Mouse (Mus musculus) Patski (cell line): ENCODE measurements around the gene Ms4a2. TPM values are rescaled to one million over a fixed set of nuclear protein-coding genes. Genes with fewer than 3 reads are reported as not detected.
A peak's percentile ranks its signal among the peaks of the same experiment; 100 is the strongest.

ENCODE experiments used
- ATAC-seq: fragments of 100-300 bp; one replicate; pipeline ENCODE4 v1.8.0; 2021
- CTCF ChIA-PET: fragments of 350-600 bp; sonication (Branson Sonifier 250); formaldehyde crosslinking; loops from one replicate; lab custom pipeline; 2022; ENCODE audit warnings: inconsistent platforms; lab: Charles Lee
- POLR2A ChIA-PET: fragments of 350-600 bp; sonication (Branson Sonifier 250); formaldehyde crosslinking; loops from one replicate; lab custom pipeline; 2022; ENCODE audit warnings: antibody characterized with exemption, inconsistent platforms; lab: Charles Lee
- DNase-seq: peaks from one replicate; pipeline ENCODE4 v3.0.0-alpha.2; 2011; ENCODE audit warnings: low read depth, low spot score
- H3K27me3 ChIP-seq: fragments of 371-371 bp; one replicate; pipeline ENCODE4 v1.5.1; 2021
- CTCF ChIP-seq: fragments of 100-300 bp; IDR thresholded peaks from one replicate; pipeline ENCODE4 v1.5.1; 2021
- in situ Hi-C: fragments of 300-500 bp; cut with MboI; formaldehyde crosslinking; loops from 3 replicates; pipeline ENCODE4 v1.11.1; 2018; ENCODE audit warnings: low pct_unique_long_range_greater_than_20kb, mixed read lengths
- polyA plus RNA-seq: library from polyadenylated mRNA; unstranded; gene quantifications from one replicate; pipeline ENCODE4 v1.2.3, GENCODE M21; 2021

Gene Ms4a2
- polyA plus RNA-seq, 1 experiment from 2014 or later = 89.6 TPM

- no peak for TF ChIP-seq CTCF
- ATAC-seq = peak; percentile 84
- ChIA-PET POLR2A (interaction anchor here (0.5 to 0.6 kb wide), 2 partner anchors 15 to 100 kb away, joined by 3 read pairs; no protein-coding TSS in a partner anchor), CTCF (interaction anchor here (0.8 to 2.4 kb wide), 2 partner anchors 12 to 18 kb away, joined by 3 to 6 read pairs; no protein-coding TSS in a partner anchor)
- in situ Hi-C loops = no loop called here
- DNase-seq = no peak
- no peaks in the 10 kb centered on the region for H3K27me3 ChIP-seq
Measured at GRCm38 (mm10) chr19:11625231-11625630, 1.7 kb upstream of the Ms4a2 start.

GRCm38 (mm10) chr19:11624800-11625199 is 1.3 kb upstream of the Ms4a2 start:
- CTCF ChIA-PET = interaction anchor here (1.3 to 2.4 kb wide), 3 partner anchors 13 to 143 kb away, joined by 3 to 6 read pairs (median 4); no protein-coding TSS in a partner anchor
- in situ Hi-C loops = no loop called here
- ATAC-seq (peak; percentile 58), DNase-seq (no peak)
- H3K27me3 ChIP-seq = no peaks in the 10 kb centered on the region
- TF ChIP-seq CTCF = no peak
- POLR2A ChIA-PET = interaction anchor here (0.5 kb wide), 1 partner anchor 15 kb away, joined by 3 read pairs; no protein-coding TSS in a partner anchor

GRCm38 (mm10) chr19:11617983-11618382 is 5.5 kb downstream of the Ms4a2 start:
- no peaks in the 10 kb centered on the region for H3K27me3 ChIP-seq
- CTCF ChIA-PET = no interaction called here
- no peak for DNase-seq
- in situ Hi-C loops = no loop called here
- ATAC-seq = no peak
- POLR2A ChIA-PET = no interaction called here
- no peak for TF ChIP-seq CTCF

GRCm38 (mm10) chr19:11614805-11615204 is 8.7 kb downstream of the Ms4a2 start:
- in situ Hi-C loops = no loop called here
- ChIA-PET POLR2A (interaction anchor here (1.4 kb wide), 1 partner anchor 155 kb away, joined by 3 read pairs; the partner anchor contains the start of gene Mrpl16), CTCF (interaction anchor here (1.0 to 3.9 kb wide), 6 partner anchors 9 to 154 kb away, joined by 3 to 22 read pairs (median 6); partner anchors contain the start of genes Gif, Mrpl16 and Ms4a2)
- no peaks in the 10 kb centered on the region for H3K27me3 ChIP-seq
- TF ChIP-seq CTCF = no peak
- ATAC-seq (no peak), DNase-seq (no peak)

- DNase-seq (no peak), ATAC-seq (no peak)
- TF ChIP-seq CTCF = no peak
- in situ Hi-C loops = no loop called here
- CTCF ChIA-PET = interaction anchor here (0.7 to 3.9 kb wide), 8 partner anchors 10 to 206 kb away, joined by 3 to 22 read pairs (median 4); partner anchors contain the start of genes Gif, Mrpl16, Ms4a2 and Stx3
- H3K27me3 ChIP-seq = no peaks in the 10 kb centered on the region
- POLR2A ChIA-PET = interaction anchor here (0.6 to 1.4 kb wide), 2 partner anchors 156 to 269 kb away, joined by 3 to 4 read pairs; partner anchors contain the start of gene Mrpl16
Measured at GRCm38 (mm10) chr19:11613776-11614443, 9.6 kb downstream of the Ms4a2 start.

GRCm38 (mm10) chr19:11613084-11613483 is 10.4 kb downstream of the Ms4a2 start:
- H3K27me3 ChIP-seq = no peaks in the 10 kb centered on the region
- in situ Hi-C loops = no loop called here
- no peak for ATAC-seq
- ChIA-PET CTCF (interaction anchor here (0.7 to 3.9 kb wide), 7 partner anchors 14 to 156 kb away, joined by 3 to 22 read pairs (median 4); partner anchors contain the start of gene Mrpl16), POLR2A (interaction anchor here (0.6 to 1.4 kb wide), 2 partner anchors 157 to 270 kb away, joined by 3 to 4 read pairs; partner anchors contain the start of gene Mrpl16)
- DNase-seq = no peak
- no peak for TF ChIP-seq CTCF

- no peak for TF ChIP-seq CTCF
- ChIA-PET CTCF (interaction anchor here (0.7 to 3.9 kb wide), 4 partner anchors 19 to 156 kb away, joined by 3 to 20 read pairs (median 4); no protein-coding TSS in a partner anchor), POLR2A (no interaction called here)
- ATAC-seq = no peak
- in situ Hi-C loops = no loop called here
- H3K27me3 ChIP-seq = no peaks in the 10 kb centered on the region
- no peak for DNase-seq
Measured at GRCm38 (mm10) chr19:11612293-11612692, 11.2 kb downstream of the Ms4a2 start.

GRCm38 (mm10) chr19:11611541-11611945 is 12.0 kb downstream of the Ms4a2 start:
- no peaks in the 10 kb centered on the region for H3K27me3 ChIP-seq
- no peak for DNase-seq
- in situ Hi-C loops = no loop called here
- peak; percentile 95 for ATAC-seq
- peak; percentile 76 for TF ChIP-seq CTCF
- POLR2A ChIA-PET = interaction anchor here (0.6 kb wide), 1 partner anchor 165 kb away, joined by 3 read pairs; no protein-coding TSS in a partner anchor
- CTCF ChIA-PET = interaction anchor here (0.7 to 3.9 kb wide), 6 partner anchors 9 to 157 kb away, joined by 3 to 25 read pairs (median 4); partner anchors contain the start of gene Mrpl16

- DNase-seq (no peak), ATAC-seq (peak; percentile 46)
- POLR2A ChIA-PET = no interaction called here
- CTCF ChIA-PET = interaction anchor here (0.8 to 5.0 kb wide), 7 partner anchors 17 to 248 kb away, joined by 3 to 31 read pairs (median 3); no protein-coding TSS in a partner anchor
- no peaks in the 10 kb centered on the region for H3K27me3 ChIP-seq
- in situ Hi-C loops = loop anchor here (5.0 to 10.0 kb wide), 2 partner anchors 159 to 407 kb away; no protein-coding TSS in a partner anchor
- TF ChIP-seq CTCF = peak; percentile 83
Measured at GRCm38 (mm10) chr19:11608172-11608571, 15.3 kb downstream of the Ms4a2 start.

- no peak for DNase-seq
- in situ Hi-C loops = loop anchor here (5.0 to 10.0 kb wide), 3 partner anchors 163 to 410 kb away; no protein-coding TSS in a partner anchor
- no peak for TF ChIP-seq CTCF
- no peak for ATAC-seq
- ChIA-PET POLR2A (no interaction called here), CTCF (interaction anchor here (3.8 to 5.0 kb wide), 2 partner anchors 164 to 245 kb away, joined by 16 to 31 read pairs; no protein-coding TSS in a partner anchor)
- no peaks in the 10 kb centered on the region for H3K27me3 ChIP-seq
Measured at GRCm38 (mm10) chr19:11604603-11605002, 18.9 kb downstream of the Ms4a2 start, which contains the start of gene Ms4a6d. Ms4a6d (minus strand) TSS chr19:11604849.
